Mouse (Mus musculus) hindbrain, embryonic 11.5 days (tissue): ENCODE data around the gene Adra1d. TPM values are rescaled to one million over a fixed set of nuclear protein-coding genes. Genes with fewer than 3 reads are reported as not detected.
A peak's percentile ranks its signal among the peaks of the same experiment; 100 is the strongest.

Experiments used
- ATAC-seq: fragments of 200-750 bp; cut with Nextera tagmentation; 2 replicates; pipeline ENCODE4 v1.8.0; 2017; ENCODE audit warnings: mild to moderate bottlenecking, moderate TSS enrichment, moderate library complexity; ENCODE audit not compliant: low FRiP score
- DNase-seq: peaks from one replicate; pipeline ENCODE4 v3.0.0-alpha.2; 2015; ENCODE audit warnings: low spot score
- H3K27ac ChIP-seq: fragments of 300-500 bp; sonication (generic); 2 replicates; pipeline ENCODE4 v1.5.1; 2014; ENCODE audit warnings: mild to moderate bottlenecking, low read depth, low read length
- H3K27me3 ChIP-seq: fragments of 300-500 bp; sonication (generic); 2 replicates; pipeline ENCODE4 v1.6.1; 2014; ENCODE audit warnings: mild to moderate bottlenecking, low read length, moderate library complexity, mixed read lengths; ENCODE audit not compliant: control insufficient read depth, insufficient read depth
- H3K36me3 ChIP-seq: fragments of 300-500 bp; sonication (generic); 2 replicates; pipeline ENCODE4 v1.6.1; 2014; ENCODE audit warnings: mild to moderate bottlenecking, low read length, moderate library complexity, mixed read lengths; ENCODE audit not compliant: control insufficient read depth, insufficient read depth
- H3K4me1 ChIP-seq: fragments of 300-500 bp; sonication (generic); replicated peaks from 2 replicates; pipeline ENCODE4 v1.6.1; 2014; ENCODE audit warnings: low read length, mixed read lengths; ENCODE audit not compliant: control insufficient read depth, insufficient read depth
- H3K4me2 ChIP-seq: fragments of 300-500 bp; sonication (generic); replicated peaks from 2 replicates; pipeline ENCODE4 v1.6.1; 2014; ENCODE audit warnings: mild to moderate bottlenecking, low read depth, low read length
- H3K4me3 ChIP-seq: fragments of 300-500 bp; sonication (generic); 2 replicates; pipeline ENCODE4 v1.5.1; 2014; ENCODE audit warnings: low read depth, low read length
- H3K9ac ChIP-seq: fragments of 300-500 bp; sonication (generic); 2 replicates; pipeline ENCODE4 v1.6.1; 2014; ENCODE audit warnings: low read depth, low read length
- H3K9me3 ChIP-seq: fragments of 300-500 bp; sonication (generic); 2 replicates; pipeline ENCODE4 v1.6.1; 2016; ENCODE audit warnings: low read length; ENCODE audit not compliant: control insufficient read depth
- WGBS: fragments of 180-500 bp; shearing (Covaris S2); extraction: QIAGEN DNeasy Blood & Tissue Kit; methylation state at CpG from one replicate; pipeline ENCODE4 v1.1.7; 2014; 5-methylcytosine and 5-hydroxymethylcytosine counted together
- polyA plus RNA-seq: library from polyadenylated mRNA; unstranded; fragments of >200 nt; fragmentation: Nextera tagmentation; extraction: Ambion mirVana; gene quantifications from 2 replicates; pipeline ENCODE4 v1.2.1, GENCODE M21; 2014

Gene Adra1d
- polyA plus RNA-seq, 1 experiment from 2014 or later = 0.17 TPM

DNA sequence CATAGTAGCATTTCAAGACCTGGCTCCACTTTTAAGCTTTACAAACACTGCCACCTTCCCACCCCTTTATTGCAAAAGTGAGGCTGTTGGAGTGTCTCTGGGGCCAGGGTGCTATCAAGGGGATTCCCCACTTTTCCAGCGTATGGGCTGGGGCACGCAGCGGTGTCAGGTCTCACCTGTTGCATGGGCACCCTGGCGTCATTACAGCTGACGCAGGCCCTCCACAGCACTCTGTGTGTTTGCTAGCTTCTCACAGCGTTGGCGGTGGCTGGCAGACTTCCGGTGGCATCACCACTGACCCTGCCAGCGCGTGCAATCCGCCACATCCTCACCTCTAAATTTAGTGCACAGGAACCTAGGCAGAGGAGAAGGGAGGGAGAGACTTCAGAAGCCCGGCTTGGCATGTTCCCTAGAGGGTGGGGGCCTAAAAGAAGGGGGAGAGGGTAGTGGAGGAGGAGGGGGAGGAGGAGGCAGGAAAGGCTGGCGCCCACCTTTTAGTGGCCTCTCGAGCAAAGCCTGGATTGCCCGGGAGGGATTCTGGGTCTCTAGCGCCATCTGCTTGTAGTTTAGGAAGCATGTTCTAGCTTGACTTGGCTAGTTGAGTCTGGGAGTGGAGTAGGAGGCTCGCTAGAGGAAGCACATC is 52.3 kb downstream of the Adra1d start:
- DNase-seq (peak; percentile 83), ATAC-seq (peak; percentile 39)
- Histone ChIP-seq H3K4me1 (peaks cover 8% of the 10 kb centered on the region), H3K9me3 (no peaks in the 10 kb centered on the region), H3K4me2 (peak overlapping the region; percentile 36), H3K27ac (no peak overlapping the region), H3K4me3 (no peak overlapping the region), H3K27me3 (no peaks in the 10 kb centered on the region), H3K9ac (peak overlapping the region; percentile 28; the same call in 1 of the 2 replicates), H3K36me3 (no peaks in the 10 kb centered on the region)
- 23% methylated on average over 16 of the region's 17 CpGs for WGBS

DNA sequence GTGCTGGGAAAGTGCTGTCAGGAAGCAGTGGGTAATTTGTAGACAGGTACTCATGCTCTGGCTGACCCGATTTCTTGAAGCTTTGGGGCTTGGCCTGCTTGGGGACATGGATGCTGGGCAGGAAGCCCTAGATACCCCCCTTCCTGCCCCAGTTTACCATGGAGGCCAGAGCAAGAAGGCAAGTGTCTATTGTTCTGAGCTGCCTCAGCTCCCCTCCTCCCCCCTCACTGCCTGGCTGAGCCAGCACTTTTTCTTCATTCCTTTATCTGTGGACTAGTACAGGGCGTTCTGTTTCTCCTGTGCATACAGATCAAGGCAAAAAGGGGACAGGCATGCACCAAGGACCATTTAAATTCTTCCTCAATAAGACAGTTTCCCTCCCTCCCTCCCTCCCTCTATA is 53.6 kb downstream of the Adra1d start:
- DNase-seq (no peak), ATAC-seq (no peak)
- peaks cover 8% of the 10 kb centered on the region for H3K4me1 ChIP-seq
- H3K4me3 ChIP-seq = no peak overlapping the region
- no peaks in the 10 kb centered on the region for H3K9me3 ChIP-seq
- H3K27me3 ChIP-seq = no peaks in the 10 kb centered on the region
- H3K36me3 ChIP-seq = no peaks in the 10 kb centered on the region
- no peak overlapping the region for H3K9ac ChIP-seq
- WGBS = 57% methylated on average over 2 of the region's 2 CpGs
- H3K4me2 ChIP-seq = no peak overlapping the region
- H3K27ac ChIP-seq = no peak overlapping the region

DNA sequence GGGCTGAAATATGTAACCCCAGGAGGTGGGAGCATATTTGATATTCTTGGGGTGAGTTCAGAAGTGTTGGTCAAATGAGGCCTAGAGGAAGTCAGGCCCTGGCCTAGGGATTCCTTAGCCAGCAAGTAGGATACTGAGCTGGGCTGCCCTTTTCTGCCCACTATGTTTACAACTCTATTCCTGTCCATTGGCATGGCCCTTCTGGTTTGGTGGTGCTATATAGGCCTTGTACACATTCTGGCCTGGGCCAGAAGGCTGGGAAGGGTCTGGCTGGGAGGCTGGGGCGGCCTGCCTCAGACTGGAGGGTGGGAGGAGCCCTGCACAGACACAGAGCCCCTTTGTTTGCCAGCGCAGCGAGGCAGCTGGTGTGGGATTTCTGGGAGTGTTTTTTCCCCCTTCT is 55.7 kb downstream of the Adra1d start:
- Histone ChIP-seq H3K9me3 (no peaks in the 10 kb centered on the region), H3K4me2 (no peak overlapping the region), H3K27ac (peak overlapping the region; percentile 71), H3K4me1 (peaks cover 8% of the 10 kb centered on the region), H3K4me3 (no peak overlapping the region), H3K36me3 (no peaks in the 10 kb centered on the region), H3K9ac (peak overlapping the region; percentile 32; the same call in 1 of the 2 replicates), H3K27me3 (no peaks in the 10 kb centered on the region)
- peak; percentile 70 for DNase-seq
- ATAC-seq = peak; percentile 83
- 0% methylated on average over 3 of the region's 3 CpGs for WGBS

DNA sequence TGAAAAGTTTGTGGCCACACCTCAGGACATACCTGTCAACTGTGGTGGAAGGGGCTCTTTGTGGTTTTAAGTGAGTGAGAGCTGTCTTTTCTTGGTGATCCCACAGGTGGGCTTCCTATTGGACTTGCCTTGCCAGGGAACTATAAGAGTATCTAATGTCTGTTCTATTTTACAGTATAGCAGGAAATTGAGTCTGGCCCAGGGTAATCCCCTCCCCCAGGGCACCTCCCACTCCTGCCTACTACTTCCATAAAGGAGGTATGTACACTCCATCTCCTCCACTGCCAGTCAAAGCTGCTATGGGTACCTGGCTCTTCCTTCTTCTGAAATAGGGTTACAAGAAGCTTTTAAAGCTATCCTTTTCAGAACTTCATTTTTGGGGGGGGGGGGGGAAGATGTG is 56.7 kb downstream of the Adra1d start:
- Histone ChIP-seq H3K4me1 (peaks cover 8% of the 10 kb centered on the region), H3K4me3 (no peak overlapping the region)

DNA sequence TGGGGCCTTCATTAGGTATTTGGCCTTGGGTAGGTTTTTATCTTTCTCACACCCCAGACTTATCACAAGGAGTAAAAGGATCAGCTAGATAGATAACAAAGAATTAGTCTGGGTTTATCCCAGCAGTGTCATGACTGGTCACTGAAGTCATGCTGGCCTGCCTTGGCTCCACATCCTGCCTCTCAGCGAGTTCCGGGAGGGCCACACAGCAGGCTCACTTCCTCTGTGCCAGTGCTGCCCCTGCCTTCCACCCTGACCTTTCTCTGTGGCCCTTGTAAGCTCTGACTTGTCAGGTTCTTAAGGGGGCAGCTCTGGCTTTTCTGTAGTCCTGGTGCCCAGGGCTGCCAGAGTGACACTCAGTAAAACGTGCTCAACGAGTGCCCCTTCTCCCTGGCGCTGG is 59.5 kb downstream of the Adra1d start:
- peaks cover 4% of the 10 kb centered on the region; the same call in 1 of the 2 replicates for H3K4me1 ChIP-seq
- no peak for DNase-seq
- H3K27ac ChIP-seq = no peak overlapping the region
- no peaks in the 10 kb centered on the region for H3K36me3 ChIP-seq
- no peak overlapping the region for H3K4me2 ChIP-seq
- WGBS = 67% methylated on average over 5 of the region's 5 CpGs
- H3K27me3 ChIP-seq = no peaks in the 10 kb centered on the region
- H3K9me3 ChIP-seq = no peaks in the 10 kb centered on the region
- no peak overlapping the region for H3K9ac ChIP-seq
- no peak overlapping the region for H3K4me3 ChIP-seq
- no peak for ATAC-seq

More for the DNA sequence above, 56.7 kb downstream of the Adra1d start:
- no peak overlapping the region for H3K27ac ChIP-seq
- H3K36me3 ChIP-seq = no peaks in the 10 kb centered on the region
- DNase-seq = no peak
- no peak overlapping the region for H3K4me2 ChIP-seq
- no peaks in the 10 kb centered on the region for H3K27me3 ChIP-seq
- no peak for ATAC-seq
- no peak overlapping the region for H3K9ac ChIP-seq
- no peaks in the 10 kb centered on the region for H3K9me3 ChIP-seq

DNA sequence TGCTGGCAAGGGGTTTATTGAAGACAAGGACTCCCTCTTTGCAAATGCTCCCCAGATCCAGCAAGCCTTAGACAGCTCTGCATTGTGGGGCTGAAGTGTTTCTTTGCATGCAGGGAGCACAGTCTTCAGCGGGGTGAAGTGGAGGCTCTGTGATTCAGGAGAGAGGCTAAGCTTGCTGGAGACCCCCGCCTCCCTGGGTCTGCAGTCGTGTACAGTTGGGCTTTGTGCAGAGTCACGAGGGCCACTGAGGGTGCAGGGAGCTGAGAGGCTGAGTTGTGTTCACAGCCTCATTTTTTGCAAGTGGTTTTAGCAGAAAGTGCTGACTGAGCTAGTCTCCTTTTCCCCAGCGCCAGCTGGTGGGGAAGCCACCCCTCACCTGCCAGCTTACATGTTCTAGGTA is 60.2 kb downstream of the Adra1d start:
- Histone ChIP-seq H3K27me3 (no peaks in the 10 kb centered on the region), H3K27ac (no peak overlapping the region), H3K4me1 (peaks cover 4% of the 10 kb centered on the region; the same call in 1 of the 2 replicates), H3K4me3 (no peak overlapping the region), H3K4me2 (no peak overlapping the region), H3K9me3 (no peaks in the 10 kb centered on the region), H3K36me3 (no peaks in the 10 kb centered on the region), H3K9ac (no peak overlapping the region)
- WGBS = 59% methylated on average over 5 of the region's 5 CpGs
- no peak for DNase-seq
- no peak for ATAC-seq

DNA sequence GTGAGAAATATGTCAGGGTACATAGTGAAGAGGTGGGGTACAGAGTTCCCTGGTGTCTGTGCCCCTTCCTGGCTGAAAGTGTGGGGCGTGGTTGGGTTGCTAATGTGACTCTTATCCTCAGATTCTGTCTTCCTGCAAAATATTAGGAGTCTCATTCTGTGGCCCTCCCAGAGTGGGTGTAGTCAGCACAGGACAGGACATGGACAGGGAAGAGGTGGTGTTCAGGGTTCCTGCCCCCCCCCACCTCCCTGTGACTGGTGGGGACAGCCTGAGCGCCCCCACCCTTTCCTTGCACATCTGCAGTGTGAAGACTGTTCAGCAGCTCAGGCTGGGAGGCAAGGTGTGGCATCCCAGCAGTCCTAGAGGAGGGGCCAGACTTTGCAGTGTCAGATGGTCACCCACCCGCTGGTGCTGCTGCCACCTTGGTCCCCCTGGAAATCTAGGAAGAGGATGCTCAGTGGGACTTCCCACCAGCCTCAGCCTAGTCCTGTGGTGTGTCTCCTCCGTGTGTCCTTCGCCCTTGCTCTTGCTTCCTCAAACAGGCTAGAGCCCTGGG is 62.7 kb downstream of the Adra1d start:
- H3K4me1 ChIP-seq = no peaks in the 10 kb centered on the region

DNA sequence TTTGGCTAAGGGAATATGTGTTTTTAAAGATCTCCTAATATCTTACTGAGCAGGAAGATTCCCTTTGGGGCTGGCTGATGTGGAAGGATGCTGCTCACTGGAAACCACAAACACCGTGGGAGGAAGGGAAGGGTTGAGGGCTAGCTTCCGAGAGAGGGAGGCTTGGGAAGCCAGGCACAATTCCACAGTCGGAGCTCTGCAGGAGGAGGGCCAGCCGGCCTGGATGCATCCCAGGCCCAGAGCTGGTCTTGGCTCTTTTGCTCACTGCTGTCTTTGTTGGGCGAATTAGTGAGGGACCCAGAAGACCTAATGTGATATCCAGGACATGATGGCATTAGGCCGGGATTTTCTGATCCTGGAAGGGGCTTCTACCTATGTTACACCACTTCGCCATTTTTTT is 63.9 kb downstream of the Adra1d start:
- Histone ChIP-seq H3K9me3 (no peaks in the 10 kb centered on the region), H3K4me2 (no peak overlapping the region), H3K27ac (no peak overlapping the region), H3K4me1 (0 out of 2 replicates have a peak, but pooled peaks cover under 1% of the 10 kb centered on the region), H3K36me3 (no peaks in the 10 kb centered on the region), H3K27me3 (no peaks in the 10 kb centered on the region), H3K9ac (no peak overlapping the region), H3K4me3 (no peak overlapping the region)
- ATAC-seq = no peak
- no peak for DNase-seq
- WGBS = 70% methylated on average over 7 of the region's 7 CpGs

More for the DNA sequence above, 62.7 kb downstream of the Adra1d start:
- ATAC-seq = no peak; the same call in 1 of the 2 replicates
- H3K27me3 ChIP-seq = no peaks in the 10 kb centered on the region
- WGBS = 71% methylated on average over 5 of the region's 5 CpGs
- no peak overlapping the region for H3K4me3 ChIP-seq
- H3K27ac ChIP-seq = no peak overlapping the region
- H3K4me2 ChIP-seq = no peak overlapping the region
- no peaks in the 10 kb centered on the region for H3K9me3 ChIP-seq
- no peak for DNase-seq
- no peak overlapping the region for H3K9ac ChIP-seq
- H3K36me3 ChIP-seq = no peaks in the 10 kb centered on the region
